In the genomic region with DNA sequence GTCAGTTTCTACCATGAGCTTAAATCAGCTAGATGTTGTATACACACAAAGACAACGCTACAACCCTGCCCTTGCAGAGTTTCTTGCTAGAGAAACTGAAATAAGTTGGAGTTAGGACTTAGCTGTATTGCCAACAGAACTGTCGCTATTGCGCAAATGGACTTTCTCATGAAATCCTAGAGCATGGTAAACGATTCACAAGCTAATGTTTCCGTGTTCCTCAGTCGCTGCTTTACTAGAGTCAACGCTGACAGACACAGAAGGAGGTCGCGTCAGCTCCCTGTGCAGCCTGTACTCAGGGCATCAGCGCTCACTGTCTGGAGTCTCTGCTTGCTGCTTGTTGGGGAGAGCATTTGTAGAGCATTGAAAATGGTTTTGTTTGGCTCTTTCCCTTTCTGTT, we compare ENCODE assay signal across 22 mouse cellular contexts. TPM values are rescaled to one million over a fixed set of nuclear protein-coding genes. Genes with fewer than 3 reads are reported as not detected.
DNase-seq lines count a peak whose midpoint lies in the region; ATAC-seq and TF ChIP-seq lines count a peak whose summit lies in the region.
"Had no signal": no experiment of that assay in that cellular context is flagged by ENCODE, and none has a peak within 500 bp of the region (broad histone marks: within the 10 kb centered on the region; RNA-seq: fewer than 3 reads in every experiment).

No protein-coding gene starts in this region.

- no peak for TF ChIP-seq CTCF in kidney, adult 2 months (conservative IDR thresholded peaks at IDR 0.05; ENCODE audit: insufficient read depth, insufficient read length, low read depth, low read length)

- H3K27ac ChIP-seq in kidney, adult 2 months (ENCODE audit: insufficient read depth, low read depth, low read length), result no peak overlapping the region
- no peak overlapping the region for H3K27ac ChIP-seq in kidney, embryonic 15.5 days
- H3K27ac ChIP-seq in liver, embryonic 16.5 days (ENCODE audit: low read length), result no peak overlapping the region
- H3K27ac ChIP-seq: embryonic facial prominence, embryonic 12.5 days; hindbrain, embryonic 14.5 days; neural tube, embryonic 13.5 days had no signal

- H3K4me2 ChIP-seq in kidney, embryonic 15.5 days, result no peak overlapping the region
- no peak overlapping the region for H3K4me2 ChIP-seq in liver, embryonic 16.5 days (ENCODE audit: low read depth, low read length)
- H3K4me2 ChIP-seq: embryonic facial prominence, embryonic 12.5 days; heart, embryonic 12.5 days; hindbrain, embryonic 14.5 days; neural tube, embryonic 13.5 days had no signal

- no peak overlapping the region for H3K9ac ChIP-seq in kidney, embryonic 15.5 days
- no peak overlapping the region for H3K9ac ChIP-seq in liver, embryonic 16.5 days (ENCODE audit: low read depth, low read length)
- H3K9ac ChIP-seq: embryonic facial prominence, embryonic 12.5 days; forebrain, postnatal 0 days; heart, embryonic 12.5 days; hindbrain, embryonic 14.5 days; neural tube, embryonic 13.5 days had no signal

- no peaks in the 10 kb centered on the region for H3K9me3 ChIP-seq in kidney, embryonic 15.5 days (replicated peaks)
- H3K9me3 ChIP-seq in liver, embryonic 16.5 days (replicated peaks; ENCODE audit: control insufficient read depth, low read length), result no peaks in the 10 kb centered on the region
- H3K9me3 ChIP-seq: embryonic facial prominence, embryonic 12.5 days; G1E; heart, embryonic 12.5 days; neural tube, embryonic 13.5 days had no signal

- no peaks in the 10 kb centered on the region; the same call in 1 of the 2 replicates for H3K36me3 ChIP-seq in kidney, adult 2 months (ENCODE audit: control insufficient read depth, insufficient read depth, low read length)
- H3K36me3 ChIP-seq in kidney, embryonic 15.5 days, result peaks cover 25% of the 10 kb centered on the region
- H3K36me3 ChIP-seq in liver, embryonic 16.5 days (ENCODE audit: control insufficient read depth, insufficient read depth), result no peaks in the 10 kb centered on the region
- H3K36me3 ChIP-seq: embryonic facial prominence, embryonic 12.5 days had no signal

- H3K27me3 ChIP-seq in kidney, adult 2 months (replicated peaks; ENCODE audit: control insufficient read depth, insufficient read depth, low read length), result no peaks in the 10 kb centered on the region
- no peaks in the 10 kb centered on the region for H3K27me3 ChIP-seq in kidney, embryonic 15.5 days
- H3K27me3 ChIP-seq in liver, embryonic 16.5 days (ENCODE audit: control insufficient read depth, insufficient read depth, low read depth, low read length), result no peaks in the 10 kb centered on the region
- H3K27me3 ChIP-seq: embryonic facial prominence, embryonic 12.5 days; heart, embryonic 12.5 days; neural tube, embryonic 13.5 days had no signal

- no peak overlapping the region for H3K4me3 ChIP-seq in kidney, adult 2 months (ENCODE audit: insufficient read depth, low read depth, low read length)
- no peak overlapping the region for H3K4me3 ChIP-seq in kidney, embryonic 15.5 days (replicated peaks)
- no peak overlapping the region for H3K4me3 ChIP-seq in liver, embryonic 16.5 days (ENCODE audit: low read depth, low read length)
- H3K4me3 ChIP-seq: embryonic facial prominence, embryonic 12.5 days; heart, embryonic 12.5 days; neural tube, embryonic 13.5 days had no signal

- WGBS in kidney, adult 2 months, result 67% methylated on average over 10 of the region's 10 CpGs
- 74% methylated on average over 10 of the region's 10 CpGs for WGBS in kidney, embryonic 15.5 days
- WGBS in liver, embryonic 16.5 days (ENCODE audit: insufficient replicate concordance), result 60% methylated on average over 10 of the region's 10 CpGs

- TF ChIP-seq POLR2A in kidney, adult 2 months (IDR thresholded peaks at IDR 0.05; ENCODE audit: low read depth, low read length), result no peak

- ATAC-seq in kidney, embryonic 15.5 days (replicated peaks; ENCODE audit: low FRiP score), result no peak
- ATAC-seq in liver, embryonic 16.5 days (ENCODE audit: low read depth), result peak; percentile 85
- ATAC-seq: CD4-positive, CD25-positive, alpha-beta regulatory T cell, adult 4 months; forebrain, postnatal 0 days had no signal

- H3K4me1 ChIP-seq in kidney, adult 2 months (ENCODE audit: control insufficient read depth, insufficient read depth, low read length), result no peaks in the 10 kb centered on the region; the same call in 1 of the 2 replicates
- H3K4me1 ChIP-seq in kidney, embryonic 15.5 days, result no peaks in the 10 kb centered on the region
- H3K4me1 ChIP-seq in liver, embryonic 16.5 days (ENCODE audit: control insufficient read depth, low read depth, low read length), result no peaks in the 10 kb centered on the region
- H3K4me1 ChIP-seq: embryonic facial prominence, embryonic 12.5 days had no signal

- peak; percentile 49 for DNase-seq in kidney, adult 2 months
- DNase-seq in 3T3-L1 (ENCODE audit: low read depth, low spot score), result peak; percentile 18
- DNase-seq in NIH3T3 (ENCODE audit: low read depth), result peak; percentile 22
- DNase-seq in cerebellum, postnatal 4 days (ENCODE audit: low spot score in 2 of 2), result no peak
- DNase-seq in layer of hippocampus, adult 8-10 months (ENCODE audit: low spot score in 2 of 2), result no peak
- no peak for DNase-seq in cerebellum, adult 11 months
- DNase-seq: adrenal gland, postnatal 14 days; cerebellum, adult 18-20 months; cerebellum, postnatal 36 days; forebrain, postnatal 0 days; gastrocnemius, postnatal 14 days; kidney, postnatal 4 days; right cerebral cortex, postnatal 25 days; thymus, postnatal 36 days had no signal

RNA-seq across cellular contexts. Expression of gene Ndfip2, which starts 42.2 kb away (rescaled TPM):
- 81.6 and 83.9 TPM in 2 replicates for polyA plus RNA-seq in kidney, adult 2 months (2012; rRNA removed)
- 65.2 and 68.1 TPM in 2 replicates for polyA plus RNA-seq in kidney, embryonic 15.5 days (2015; fragmentation: Nextera tagmentation; extraction: Ambion mirVana)
- polyA plus RNA-seq in liver, embryonic 16.5 days (2015; fragmentation: Nextera tagmentation; extraction: Ambion mirVana), result 26.5 and 26.7 TPM in 2 replicates
- 10 to 100 TPM; 76.9 to 89.4 (median 79.0) TPM for total RNA-seq in layer of hippocampus, adult 8-10 months (2022)

Comparison
In these comparisons a context has a peak if more than half of its experiments do, and no peak if none do; other contexts are left out.
1. DNase-seq: peak in kidney, adult 2 months (single experiment), 3T3-L1 (single experiment) and NIH3T3 (single experiment); none in cerebellum, postnatal 4 days (0 of 2), layer of hippocampus, adult 8-10 months (0 of 2) and cerebellum, adult 11 months (single experiment).